Mouse (Mus musculus) mouse embryonic stem cell (cell line): Measurements from ENCODE around the gene D3Ertd254e.

Experiments used
- in situ Hi-C, 2 experiments: fragments of 300-500 bp; cut with MboI; formaldehyde crosslinking; loops; 1 replicate in 1 of 2; 3 replicates in 1 of 2; pipeline ENCODE4 v1.14.3; 2019 to 2020; ENCODE audit warnings: low sequenced_read_pairs in 2 of 2, low pct_unique_long_range_greater_than_20kb in 1 of 2, mixed read lengths in 1 of 2; ENCODE audit not compliant: unreplicated experiment in 1 of 2

D3Ertd254e gene

GRCm38 (mm10) chr3:36150934-36151686 lies at the start of gene D3Ertd254e:
D3Ertd254e (plus strand) TSS chr3:36151017.
- in situ Hi-C loops: no loop called here

GRCm38 (mm10) chr3:36116076-36116475 lies 34.7 kb upstream of the D3Ertd254e start:
- in situ Hi-C loops: no loop called here

GRCm38 (mm10) chr3:36119684-36120548 lies 30.9 kb upstream of the D3Ertd254e start:
- in situ Hi-C loops: no loop called here

GRCm38 (mm10) chr3:36126176-36126575 lies 24.6 kb upstream of the D3Ertd254e start:
- in situ Hi-C loops: loop anchor here in 1 of 2 experiments (25.0 kb wide), 1 partner anchor 439 kb away; no protein-coding TSS in a partner anchor

GRCm38 (mm10) chr3:36136152-36136551 lies 14.7 kb upstream of the D3Ertd254e start:
- in situ Hi-C loops: loop anchor here (5.0 to 25.0 kb wide), 3 partner anchors 161 to 449 kb away; no protein-coding TSS in a partner anchor

GRCm38 (mm10) chr3:36137560-36137959 lies 13.3 kb upstream of the D3Ertd254e start:
- in situ Hi-C loops: loop anchor here (5.0 to 25.0 kb wide), 3 partner anchors 163 to 450 kb away; no protein-coding TSS in a partner anchor

- in situ Hi-C loops: loop anchor here (5.0 to 25.0 kb wide), 3 partner anchors 163 to 451 kb away; no protein-coding TSS in a partner anchor
Observed at GRCm38 (mm10) chr3:36138171-36138660, 12.6 kb upstream of the D3Ertd254e start.

- in situ Hi-C loops: loop anchor here (5.0 to 25.0 kb wide), 3 partner anchors 164 to 452 kb away; no protein-coding TSS in a partner anchor
Observed at GRCm38 (mm10) chr3:36138996-36139395, 11.8 kb upstream of the D3Ertd254e start.

GRCm38 (mm10) chr3:36150537-36150933 lies 282 bp upstream of the D3Ertd254e start:
- in situ Hi-C loops: no loop called here

- in situ Hi-C loops: no loop called here
Observed at GRCm38 (mm10) chr3:36155268-36155667, 4.5 kb downstream of the D3Ertd254e start.

GRCm38 (mm10) chr3:36170670-36171210 lies 19.9 kb downstream of the D3Ertd254e start:
- in situ Hi-C loops: no loop called here

- in situ Hi-C loops: no loop called here
Observed at GRCm38 (mm10) chr3:36171348-36171747, 20.5 kb downstream of the D3Ertd254e start.

GRCm38 (mm10) chr3:36173761-36174160 lies 22.9 kb downstream of the D3Ertd254e start:
- in situ Hi-C loops: no loop called here

GRCm38 (mm10) chr3:36181519-36181918 lies 30.7 kb downstream of the D3Ertd254e start:
- in situ Hi-C loops: loop anchor here in 1 of 2 experiments (10.0 to 25.0 kb wide), 2 partner anchors 153 to 306 kb away; partner anchors contain the start of genes 1810062G17Rik and Anxa5

- in situ Hi-C loops: loop anchor here in 1 of 2 experiments (10.0 to 25.0 kb wide), 2 partner anchors 148 to 301 kb away; partner anchors contain the start of genes 1810062G17Rik and Anxa5
Observed at GRCm38 (mm10) chr3:36186510-36186909, 35.7 kb downstream of the D3Ertd254e start.

GRCm38 (mm10) chr3:36189243-36189642 lies 38.4 kb downstream of the D3Ertd254e start:
- in situ Hi-C loops: loop anchor here in 1 of 2 experiments (10.0 to 25.0 kb wide), 2 partner anchors 146 to 298 kb away; partner anchors contain the start of genes 1810062G17Rik and Anxa5

- in situ Hi-C loops: loop anchor here in 1 of 2 experiments (25.0 kb wide), 1 partner anchor 236 kb away; no protein-coding TSS in a partner anchor
Observed at GRCm38 (mm10) chr3:36201098-36201497, 50.3 kb downstream of the D3Ertd254e start.

- in situ Hi-C loops: loop anchor here in 1 of 2 experiments (25.0 kb wide), 1 partner anchor 234 kb away; no protein-coding TSS in a partner anchor
Observed at GRCm38 (mm10) chr3:36202932-36203331, 52.1 kb downstream of the D3Ertd254e start.
